Mouse (Mus musculus) fat pad, adult 2 months (tissue): Measurements from ENCODE around the gene Tmem104.

ENCODE experiments used
- DNase-seq: peaks from one replicate; pipeline ENCODE4 v3.0.0-alpha.2; 2011; ENCODE audit warnings: low read depth, low spot score; ENCODE audit errors: extremely low read depth

The Tmem104 gene

GRCm38 (mm10) chr11:115259134-115259533 is 71.8 kb downstream of the Tmem104 start:
- DNase-seq = no peak

- no peak for DNase-seq
These were observed 75.7 kb downstream of the Tmem104 start for GRCm38 (mm10) chr11:115262954-115263353.

- DNase-seq = no peak
These were observed 77.0 kb downstream of the Tmem104 start for GRCm38 (mm10) chr11:115264136-115264861.

GRCm38 (mm10) chr11:115264862-115265668 is 77.8 kb downstream of the Tmem104 start:
- no peak for DNase-seq

GRCm38 (mm10) chr11:115265771-115266399 is 78.6 kb downstream of the Tmem104 start:
- DNase-seq = no peak

GRCm38 (mm10) chr11:115266400-115266778 is 79.1 kb downstream of the Tmem104 start:
- DNase-seq = no peak

- no peak for DNase-seq
These were observed 80.0 kb downstream of the Tmem104 start, which contains the start of gene Grin2c for GRCm38 (mm10) chr11:115267061-115267883. Gene Grin2c (minus strand): TSS chr11:115267243.

- no peak for DNase-seq
These were observed 80.7 kb downstream of the Tmem104 start for GRCm38 (mm10) chr11:115267958-115268357.

- no peak for DNase-seq
These were observed 82.2 kb downstream of the Tmem104 start for GRCm38 (mm10) chr11:115269330-115270066.

GRCm38 (mm10) chr11:115270148-115270861 is 83.0 kb downstream of the Tmem104 start:
- no peak for DNase-seq

GRCm38 (mm10) chr11:115271052-115271451 is 83.8 kb downstream of the Tmem104 start:
- no peak for DNase-seq

- DNase-seq = no peak
These were observed 84.2 kb downstream of the Tmem104 start for GRCm38 (mm10) chr11:115271481-115271880.

- no peak for DNase-seq
These were observed 85.7 kb downstream of the Tmem104 start for GRCm38 (mm10) chr11:115272894-115273498.

- no peak for DNase-seq
These were observed 86.4 kb downstream of the Tmem104 start for GRCm38 (mm10) chr11:115273735-115274134.

- no peak for DNase-seq
These were observed 86.9 kb downstream of the Tmem104 start for GRCm38 (mm10) chr11:115274178-115274577.

- DNase-seq = no peak
These were observed 87.5 kb downstream of the Tmem104 start for GRCm38 (mm10) chr11:115274771-115275170.

GRCm38 (mm10) chr11:115275509-115275908 is 88.2 kb downstream of the Tmem104 start:
- DNase-seq = no peak

- DNase-seq = no peak
These were observed 88.7 kb downstream of the Tmem104 start for GRCm38 (mm10) chr11:115275954-115276353.
